Mouse (Mus musculus) heart, postnatal 0 days (tissue): ENCODE results near the gene Olfr1133. TPM values are rescaled to one million over a fixed set of nuclear protein-coding genes. Genes with fewer than 3 reads are reported as not detected.
"Not testable (repeated sequence)": the region's sequence is repeated elsewhere in the genome, so short reads cannot be mapped to it uniquely, and the experiment has no call there.

Source experiments
- ATAC-seq: fragments of 200-750 bp; cut with Nextera tagmentation; 2 replicates; pipeline ENCODE4 v1.8.0; 2017; ENCODE audit warnings: low read depth, moderate number of reproducible peaks, moderate library complexity; ENCODE audit not compliant: insufficient read depth
- DNase-seq: peaks from one replicate; pipeline ENCODE4 v3.0.0-alpha.2; 2016; ENCODE audit warnings: low spot score
- H3K27ac ChIP-seq: fragments of 300-500 bp; sonication (generic); 2 replicates; pipeline ENCODE4 v1.5.1; 2014; ENCODE audit warnings: low read depth, mild to moderate bottlenecking
- H3K27me3 ChIP-seq: fragments of 300-500 bp; sonication (generic); 2 replicates; pipeline ENCODE4 v1.6.1; 2014; ENCODE audit warnings: low read length, mixed read lengths; ENCODE audit not compliant: control insufficient read depth, insufficient read depth
- H3K36me3 ChIP-seq: fragments of 300-500 bp; sonication (generic); replicated peaks from 2 replicates; pipeline ENCODE4 v1.6.1; 2014; ENCODE audit warnings: low read length, mixed read lengths; ENCODE audit not compliant: control insufficient read depth, insufficient read depth
- H3K4me1 ChIP-seq: fragments of 300-500 bp; sonication (generic); 2 replicates; pipeline ENCODE4 v1.6.1; 2014; ENCODE audit warnings: antibody characterized with exemption; ENCODE audit not compliant: control insufficient read depth, insufficient read depth
- H3K4me2 ChIP-seq: fragments of 300-500 bp; sonication (generic); 2 replicates; pipeline ENCODE4 v1.6.1; 2014; ENCODE audit warnings: low read depth, mild to moderate bottlenecking, low read length, moderate library complexity
- H3K4me3 ChIP-seq: fragments of 300-500 bp; sonication (generic); 2 replicates; pipeline ENCODE4 v1.5.1; 2014; ENCODE audit warnings: low read depth, low read length
- H3K9ac ChIP-seq: fragments of 300-500 bp; sonication (generic); replicated peaks from 2 replicates; pipeline ENCODE4 v1.6.1; 2014; ENCODE audit warnings: low read depth, low read length, mixed read lengths
- H3K9me3 ChIP-seq: fragments of 300-500 bp; sonication (generic); replicated peaks from 2 replicates; pipeline ENCODE4 v1.6.1; 2016; ENCODE audit warnings: low read length; ENCODE audit not compliant: control insufficient read depth
- CTCF ChIP-seq: IDR thresholded peaks from 2 replicates; pipeline ENCODE4 v1.5.1; 2016; ENCODE audit warnings: antibody characterized with exemption, control low read depth, low read depth
- EP300 ChIP-seq: IDR thresholded peaks from 2 replicates; pipeline ENCODE4 v1.6.1; 2016; ENCODE audit warnings: antibody characterized with exemption, low read depth
- WGBS: fragments of 180-500 bp; shearing (Covaris S2); extraction: QIAGEN DNeasy Blood & Tissue Kit; methylation state at CpG from one replicate; pipeline ENCODE4 v1.1.7; 2014; 5-methylcytosine and 5-hydroxymethylcytosine counted together
- polyA plus RNA-seq: library from polyadenylated mRNA; unstranded; fragments of >200 nt; fragmentation: Nextera tagmentation; extraction: Ambion mirVana; gene quantifications from 2 replicates; pipeline ENCODE4 v1.2.1, GENCODE M21; 2015
- total RNA-seq: library from RNA; depleted of rRNA; stranded (reverse); fragments of >200 nt; gene quantifications from 2 replicates; pipeline ENCODE4 v1.2.3, GENCODE M21; 2014; ENCODE audit warnings: low replicate concordance; rRNA removed

Gene Olfr1133
- total and polyA plus RNA-seq, 2 experiments from 2014 or later, result not detected

DNA sequence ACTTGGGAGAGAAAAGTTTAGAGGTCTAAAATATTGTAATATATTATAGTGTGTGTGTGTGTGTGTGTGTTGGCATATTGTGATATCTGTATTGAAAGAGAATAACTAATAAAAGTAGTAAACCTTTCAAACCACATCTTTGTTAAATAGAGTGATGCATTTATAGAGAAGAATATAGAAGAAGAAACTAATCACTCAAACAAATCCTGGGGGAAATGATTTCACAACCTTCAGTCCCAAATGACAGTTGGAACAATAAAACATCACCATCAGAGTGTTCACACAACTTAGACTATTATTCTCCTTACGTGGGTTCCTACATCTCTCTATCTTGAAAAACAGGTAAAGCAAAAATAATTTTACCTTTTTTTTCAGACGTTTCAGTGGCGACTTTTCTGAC lies 20.4 kb downstream of the Olfr1133 start, which contains the start of gene Olfr1131:
Olfr1131 (plus strand) TSS at position 301 of the 400 bp plus-strand sequence.
- no peak for DNase-seq
- no peaks in the 10 kb centered on the region for H3K9me3 ChIP-seq
- no peaks in the 10 kb centered on the region for H3K27me3 ChIP-seq
- TF ChIP-seq CTCF, result no peak
- no peak for TF ChIP-seq EP300
- H3K4me2 ChIP-seq, result no peak within 1 kb of the TSS
- no peaks in the 10 kb centered on the region for H3K4me1 ChIP-seq
- H3K36me3 ChIP-seq, result no peaks in the 10 kb centered on the region
- 53% methylated on average over 3 of the region's 3 CpGs for WGBS
- no peak for ATAC-seq
- no peak within 1 kb of the TSS for H3K4me3 ChIP-seq
- no peak within 1 kb of the TSS for H3K27ac ChIP-seq
- no peak within 1 kb of the TSS for H3K9ac ChIP-seq

DNA sequence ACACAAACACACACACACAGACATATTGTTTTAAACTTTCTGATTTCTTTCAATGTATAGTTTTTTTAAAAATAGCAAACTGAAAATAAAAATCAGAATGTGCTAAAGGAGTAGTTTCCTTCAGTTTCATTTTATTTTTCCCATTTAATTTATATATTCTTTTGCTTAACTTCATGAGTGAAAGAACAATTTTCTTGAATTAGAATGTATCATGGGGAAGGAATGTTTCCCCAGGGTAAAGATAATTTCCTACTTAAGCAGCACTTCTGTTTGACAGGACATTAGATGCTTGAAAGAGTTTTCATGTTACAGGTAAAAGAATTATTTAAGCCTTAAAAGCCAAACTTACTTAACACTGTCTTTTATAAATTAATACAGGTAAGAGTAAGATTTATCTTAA lies 41.3 kb downstream of the Olfr1133 start, which contains the start of gene Olfr1130:
Olfr1130 (plus strand) TSS at position 301 of the 400 bp plus-strand sequence.
- not testable (repeated sequence) for H3K36me3 ChIP-seq, H3K4me2 ChIP-seq, H3K27ac ChIP-seq, H3K4me3 ChIP-seq, H3K27me3 ChIP-seq, H3K9me3 ChIP-seq, H3K9ac ChIP-seq, H3K4me1 ChIP-seq, ATAC-seq, DNase-seq

Other genes starting within 250 kb of the Olfr1133 start
- not detected in 2 replicates for gene Olfr1123, start 230.7 kb downstream of the Olfr1133 start, total RNA-seq
- not detected in 2 replicates for gene Olfr1123, start 230.7 kb downstream of the Olfr1133 start, polyA plus RNA-seq
- gene Olfr1124, start 217.1 kb downstream of the Olfr1133 start, total RNA-seq, result not detected in 2 replicates
- gene Olfr1124, start 217.1 kb downstream of the Olfr1133 start, polyA plus RNA-seq, result 0.04 TPM in 2 replicates
- not detected in 2 replicates for gene Olfr1126, start 193.4 kb downstream of the Olfr1133 start, total RNA-seq
- not detected in 2 replicates for gene Olfr1126, start 193.4 kb downstream of the Olfr1133 start, polyA plus RNA-seq
- gene Pramel7, start 150.3 kb downstream of the Olfr1133 start, total RNA-seq, result not detected in 2 replicates
- not detected in 2 replicates for gene Pramel7, start 150.3 kb downstream of the Olfr1133 start, polyA plus RNA-seq
- not detected in 2 replicates for gene Pramel6, start 140.8 kb downstream of the Olfr1133 start, total RNA-seq
- gene Pramel6, start 140.8 kb downstream of the Olfr1133 start, polyA plus RNA-seq, result not detected in 2 replicates
- gene Olfr153, start 115.6 kb downstream of the Olfr1133 start, total RNA-seq, result not detected in 2 replicates
- gene Olfr153, start 115.6 kb downstream of the Olfr1133 start, polyA plus RNA-seq, result not detected in 2 replicates
- not detected in 2 replicates for gene Olfr1128, start 101.8 kb downstream of the Olfr1133 start, total RNA-seq
- gene Olfr1128, start 101.8 kb downstream of the Olfr1133 start, polyA plus RNA-seq, result not detected in 2 replicates
- gene Olfr1129, start 73.5 kb downstream of the Olfr1133 start, total RNA-seq, result not detected in 2 replicates
- gene Olfr1129, start 73.5 kb downstream of the Olfr1133 start, polyA plus RNA-seq, result not detected in 2 replicates
- not detected in 2 replicates for gene Olfr1130, start 41.2 kb downstream of the Olfr1133 start, total RNA-seq
- gene Olfr1130, start 41.2 kb downstream of the Olfr1133 start, polyA plus RNA-seq, result not detected in 2 replicates
- gene Olfr1131, start 20.3 kb downstream of the Olfr1133 start, total RNA-seq, result not detected in 2 replicates
- not detected in 2 replicates for gene Olfr1131, start 20.3 kb downstream of the Olfr1133 start, polyA plus RNA-seq
- not detected in 2 replicates for gene Olfr1132, start 9.8 kb downstream of the Olfr1133 start, total RNA-seq
- gene Olfr1132, start 9.8 kb downstream of the Olfr1133 start, polyA plus RNA-seq, result not detected in 2 replicates
- gene Olfr1134, start 11.1 kb upstream of the Olfr1133 start, total RNA-seq, result not detected in 2 replicates
- gene Olfr1134, start 11.1 kb upstream of the Olfr1133 start, polyA plus RNA-seq, result not detected in 2 replicates
- not detected in 2 replicates for gene Olfr1135, start 26.3 kb upstream of the Olfr1133 start, total RNA-seq
- gene Olfr1135, start 26.3 kb upstream of the Olfr1133 start, polyA plus RNA-seq, result not detected in 2 replicates
- not detected in 2 replicates for gene Olfr1136, start 46.6 kb upstream of the Olfr1133 start, total RNA-seq
- gene Olfr1136, start 46.6 kb upstream of the Olfr1133 start, polyA plus RNA-seq, result not detected in 2 replicates
- not detected in 2 replicates for gene Olfr1137, start 65.8 kb upstream of the Olfr1133 start, total RNA-seq
- not detected in 2 replicates for gene Olfr1137, start 65.8 kb upstream of the Olfr1133 start, polyA plus RNA-seq
- gene Olfr1138, start 92.6 kb upstream of the Olfr1133 start, total RNA-seq, result not detected in 2 replicates
- not detected in 2 replicates for gene Olfr1138, start 92.6 kb upstream of the Olfr1133 start, polyA plus RNA-seq
- not detected in 2 replicates for gene Olfr1140, start 96.4 kb upstream of the Olfr1133 start, total RNA-seq
- gene Olfr1140, start 96.4 kb upstream of the Olfr1133 start, polyA plus RNA-seq, result not detected in 2 replicates
- not detected in 2 replicates for gene Olfr1141, start 106.6 kb upstream of the Olfr1133 start, total RNA-seq
- gene Olfr1141, start 106.6 kb upstream of the Olfr1133 start, polyA plus RNA-seq, result not detected in 2 replicates
- gene Olfr152, start 132.1 kb upstream of the Olfr1133 start, total RNA-seq, result not detected in 2 replicates
- not detected in 2 replicates for gene Olfr152, start 132.1 kb upstream of the Olfr1133 start, polyA plus RNA-seq
- not detected in 2 replicates for gene Olfr1143, start 153.2 kb upstream of the Olfr1133 start, total RNA-seq
- gene Olfr1143, start 153.2 kb upstream of the Olfr1133 start, polyA plus RNA-seq, result not detected in 2 replicates
- gene Olfr1145, start 162.4 kb upstream of the Olfr1133 start, total RNA-seq, result not detected in 2 replicates
- gene Olfr1145, start 162.4 kb upstream of the Olfr1133 start, polyA plus RNA-seq, result not detected in 2 replicates
- not detected in 2 replicates for gene Olfr1148, start 183.2 kb upstream of the Olfr1133 start, total RNA-seq
- gene Olfr1148, start 183.2 kb upstream of the Olfr1133 start, polyA plus RNA-seq, result not detected in 2 replicates
- gene Olfr1150-ps1, start 196.6 kb upstream of the Olfr1133 start, total RNA-seq, result not detected in 2 replicates
- not detected in 2 replicates for gene Olfr1150-ps1, start 196.6 kb upstream of the Olfr1133 start, polyA plus RNA-seq
- gene Olfr1151, start 208.5 kb upstream of the Olfr1133 start, total RNA-seq, result not detected in 2 replicates
- not detected in 2 replicates for gene Olfr1151, start 208.5 kb upstream of the Olfr1133 start, polyA plus RNA-seq
- gene Olfr1152, start 219.1 kb upstream of the Olfr1133 start, total RNA-seq, result not detected in 2 replicates
- not detected in 2 replicates for gene Olfr1152, start 219.1 kb upstream of the Olfr1133 start, polyA plus RNA-seq
- gene Olfr1153, start 247.6 kb upstream of the Olfr1133 start, total RNA-seq, result not detected in 2 replicates
- gene Olfr1153, start 247.6 kb upstream of the Olfr1133 start, polyA plus RNA-seq, result not detected in 2 replicates